Mouse (Mus musculus) layer of hippocampus, adult 9-11 months (tissue): ENCODE results near the gene Odc1.

Experiments
- DNase-seq: peaks from one replicate; pipeline ENCODE4 v3.0.0; 2022

The Odc1 gene

GRCm38 (mm10) chr12:17551208-17551995, 6.8 kb downstream of the Odc1 start:
- DNase-seq, result no peak

GRCm38 (mm10) chr12:17552420-17552819, 7.8 kb downstream of the Odc1 start:
- DNase-seq, result no peak

GRCm38 (mm10) chr12:17552949-17553348, 8.4 kb downstream of the Odc1 start:
- no peak for DNase-seq

- no peak for DNase-seq
Observed at GRCm38 (mm10) chr12:17553627-17554026, 9.0 kb downstream of the Odc1 start.

- DNase-seq, result peak; percentile 84
Observed at GRCm38 (mm10) chr12:17554200-17554951, 9.8 kb downstream of the Odc1 start.

- peak; percentile 80 for DNase-seq
Observed at GRCm38 (mm10) chr12:17556430-17557343, 12.1 kb downstream of the Odc1 start.

- DNase-seq, result no peak
Observed at GRCm38 (mm10) chr12:17557344-17557966, 12.9 kb downstream of the Odc1 start.

- no peak for DNase-seq
Observed at GRCm38 (mm10) chr12:17557967-17558345, 13.4 kb downstream of the Odc1 start.

GRCm38 (mm10) chr12:17562396-17562795, 17.8 kb downstream of the Odc1 start:
- no peak for DNase-seq

GRCm38 (mm10) chr12:17565393-17566045, 20.9 kb downstream of the Odc1 start:
- no peak for DNase-seq

GRCm38 (mm10) chr12:17566046-17566408, 21.4 kb downstream of the Odc1 start:
- DNase-seq, result no peak

GRCm38 (mm10) chr12:17568564-17568963, 24.0 kb downstream of the Odc1 start:
- DNase-seq, result no peak

GRCm38 (mm10) chr12:17574591-17574990, 30.0 kb downstream of the Odc1 start:
- DNase-seq, result no peak

GRCm38 (mm10) chr12:17575156-17575910, 30.7 kb downstream of the Odc1 start:
- no peak for DNase-seq

- DNase-seq, result no peak
Observed at GRCm38 (mm10) chr12:17576041-17576440, 31.4 kb downstream of the Odc1 start.

- no peak for DNase-seq
Observed at GRCm38 (mm10) chr12:17578601-17579000, 34.0 kb downstream of the Odc1 start.

GRCm38 (mm10) chr12:17581001-17581400, 36.4 kb downstream of the Odc1 start:
- DNase-seq, result no peak

GRCm38 (mm10) chr12:17582406-17582805, 37.8 kb downstream of the Odc1 start:
- no peak for DNase-seq

GRCm38 (mm10) chr12:17583860-17584259, 39.3 kb downstream of the Odc1 start:
- peak; percentile 12 for DNase-seq

- DNase-seq, result no peak
Observed at GRCm38 (mm10) chr12:17586011-17586410, 41.4 kb downstream of the Odc1 start.

- DNase-seq, result no peak
Observed at GRCm38 (mm10) chr12:17588436-17588835, 43.8 kb downstream of the Odc1 start.
